Mouse (Mus musculus) C2C12 (cell line): ENCODE results near the gene Zic5.

Source experiments
- CEBPB ChIP-seq: IDR thresholded peaks from one replicate; pipeline ENCODE4 v1.6.1; 2011; ENCODE audit warnings: low read depth, mild to moderate bottlenecking, control low read depth, moderate library complexity
- CTCF ChIP-seq: IDR thresholded peaks from one replicate; pipeline ENCODE4 v1.5.1; 2011; ENCODE audit not compliant: control insufficient read depth, insufficient read depth, insufficient read length
- FOSL1 ChIP-seq: IDR thresholded peaks from one replicate; pipeline ENCODE4 v1.8.0; 2011; ENCODE audit warnings: mild to moderate bottlenecking, low read length; ENCODE audit not compliant: poor library complexity, insufficient read depth, severe bottlenecking
- USF1 ChIP-seq: IDR thresholded peaks from one replicate; pipeline ENCODE4 v1.6.1; 2011; ENCODE audit warnings: low read depth, mild to moderate bottlenecking, control low read depth, moderate library complexity

- TF ChIP-seq CTCF (no peak), USF1 (no peak), FOSL1 (no peak), CEBPB (no peak)
Observed at GRCm38 (mm10) chr14:122463080-122463691, 2.3 kb downstream of the Zic5 start.
